Mouse (Mus musculus) heart, postnatal 0 days (tissue): ENCODE data around the gene Sema3e.

Experiments
- CTCF ChIP-seq: IDR thresholded peaks from 2 replicates; pipeline ENCODE4 v1.5.1; 2016; ENCODE audit warnings: antibody characterized with exemption, control low read depth, low read depth
- EP300 ChIP-seq: IDR thresholded peaks from 2 replicates; pipeline ENCODE4 v1.6.1; 2016; ENCODE audit warnings: antibody characterized with exemption, low read depth

DNA sequence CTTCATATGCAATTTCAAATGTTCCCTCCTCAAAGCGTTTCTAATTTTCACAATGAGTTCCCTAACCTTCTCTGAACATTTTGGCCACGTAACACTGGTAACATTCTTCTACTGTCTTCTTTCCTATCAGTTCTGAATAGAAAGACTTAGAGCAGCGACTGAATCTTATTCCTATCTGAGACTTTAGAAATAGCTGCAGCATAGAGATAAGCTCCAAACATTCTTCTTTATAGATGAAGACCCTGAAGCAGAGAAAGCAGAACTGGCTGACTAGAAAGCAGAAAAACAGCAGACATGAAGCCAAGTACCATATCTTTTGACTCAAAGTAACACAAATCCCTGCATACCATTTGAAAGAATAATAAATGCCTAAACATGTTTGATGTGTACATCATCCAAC is 39.4 kb upstream of the Sema3e start:
- TF ChIP-seq CTCF (no peak), EP300 (no peak)
